Mouse (Mus musculus): ENCODE measurements around the gene Eef1akmt3. TPM values are rescaled to one million over a fixed set of nuclear protein-coding genes. Genes with fewer than 3 reads are reported as not detected.

The Eef1akmt3 gene
- polyA plus RNA-seq (2021): 0.44 TPM

DNA sequence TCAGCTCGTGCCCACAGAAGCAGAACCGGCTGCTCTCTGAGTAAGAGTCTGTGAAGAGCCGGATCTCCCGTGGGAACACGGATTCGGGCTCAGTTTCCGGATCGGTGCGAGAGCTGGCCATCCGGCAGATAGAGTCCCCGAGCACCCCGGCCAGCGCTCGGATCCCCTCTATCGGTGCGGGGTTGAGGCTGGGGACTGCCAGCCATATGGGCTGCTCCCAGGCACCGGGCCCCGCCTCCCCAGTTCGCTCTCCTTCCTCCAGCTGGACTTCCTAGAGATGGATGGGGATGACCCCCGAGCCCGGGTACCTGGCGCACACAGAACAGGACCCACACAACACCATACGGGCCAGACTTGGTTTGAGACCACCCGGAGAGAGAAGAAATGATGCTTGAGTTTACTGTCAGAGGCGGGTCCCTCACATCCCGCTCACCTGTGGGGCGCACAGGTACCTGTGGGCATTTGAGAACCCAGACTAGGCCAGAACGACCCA lies at the start of gene Eef1akmt3, which contains the start of gene Mettl1:
Gene Eef1akmt3, minus strand, starts transcription at position 240 of the 493 bp plus-strand sequence.
Gene Mettl1, plus strand, starts transcription at position 141 of the 493 bp plus-strand sequence.
- no peak for DNase-seq (ENCODE audit: low read depth, low spot score)
- POLR2A ChIA-PET: interaction anchor here (0.9 to 2.8 kb wide), 6 partner anchors 11 to 121 kb away, joined by 3 to 19 read pairs (median 4); partner anchors contain the start of genes Tsfm and Tspan31
- no peaks in the 10 kb centered on the region for H3K27me3 ChIP-seq
- no peak for TF ChIP-seq CTCF (IDR thresholded peaks at IDR 0.05)
- in situ Hi-C loops (cut with MboI; ENCODE audit: low pct_unique_long_range_greater_than_20kb): no loop called here
- CTCF ChIA-PET: interaction anchor here (1.5 to 2.6 kb wide), 3 partner anchors 10 to 123 kb away, joined by 3 to 13 read pairs (median 8); no protein-coding TSS in a partner anchor
- peak; percentile 63 for ATAC-seq

DNA sequence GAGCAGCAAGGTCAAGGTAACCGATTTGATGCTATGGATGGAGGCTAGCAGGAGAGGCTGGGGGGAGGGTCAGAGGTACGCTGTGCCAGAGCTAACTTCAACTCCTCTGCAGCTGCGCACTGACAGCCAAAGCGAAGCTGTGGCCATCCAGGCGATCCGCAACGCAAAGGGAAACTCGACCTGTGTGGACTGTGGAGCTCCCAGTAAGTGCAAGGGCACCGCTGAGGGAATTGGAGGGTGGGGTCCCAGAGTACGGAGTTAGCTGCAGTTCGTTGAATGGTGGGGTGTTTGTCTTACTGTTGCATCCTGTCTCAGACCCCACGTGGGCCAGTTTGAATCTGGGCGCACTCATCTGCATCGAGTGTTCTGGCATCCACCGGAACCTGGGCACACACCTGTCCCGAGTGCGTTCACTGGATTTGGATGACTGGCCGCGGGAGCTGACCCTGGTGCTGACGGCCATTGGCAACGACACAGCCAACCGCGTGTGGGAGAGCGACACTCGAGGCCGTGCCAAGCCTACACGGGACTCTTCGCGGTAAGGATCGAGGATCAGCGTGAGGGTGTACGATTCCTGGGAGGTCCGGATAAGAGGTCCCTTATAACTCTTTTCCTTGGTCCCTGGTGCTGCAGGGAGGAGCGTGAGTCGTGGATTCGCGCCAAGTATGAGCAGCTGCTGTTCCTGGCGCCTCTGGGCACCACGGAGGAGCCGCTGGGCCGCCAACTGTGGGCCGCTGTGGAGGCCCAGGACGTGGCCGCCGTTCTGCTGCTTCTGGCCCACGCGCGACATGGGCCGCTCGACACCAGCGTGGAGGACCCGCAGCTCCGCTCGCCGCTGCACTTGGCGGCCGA lies 49.5 kb upstream of the Eef1akmt3 start:
- no peaks in the 10 kb centered on the region for H3K27me3 ChIP-seq

DNA sequence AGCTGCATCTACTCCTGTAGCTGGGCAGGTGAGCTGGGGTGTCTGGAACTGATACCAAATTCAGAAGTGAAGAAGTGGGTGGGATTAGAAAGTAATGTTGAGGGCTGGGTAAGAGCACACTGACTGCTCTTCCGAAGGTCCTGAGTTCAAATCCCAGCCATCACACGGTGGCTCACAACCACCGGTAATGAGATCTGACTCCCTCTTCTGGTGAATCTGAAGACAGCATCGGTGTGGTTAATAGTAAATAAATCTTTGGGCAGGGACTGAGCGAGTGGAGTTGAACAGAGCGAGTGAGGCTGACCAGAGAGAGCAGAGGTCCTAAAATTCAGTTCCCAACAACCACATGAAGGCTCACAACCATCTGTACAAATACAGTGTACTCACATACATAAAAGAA lies 44.3 kb upstream of the Eef1akmt3 start:
- TF ChIP-seq CTCF (IDR thresholded peaks at IDR 0.05): no peak
- CTCF ChIA-PET: no interaction called here
- in situ Hi-C loops (cut with MboI; ENCODE audit: low pct_unique_long_range_greater_than_20kb): no loop called here
- POLR2A ChIA-PET: no interaction called here
- ATAC-seq (no peak), DNase-seq (ENCODE audit: low read depth, low spot score) (no peak)
- H3K27me3 ChIP-seq: peaks cover under 1% of the 10 kb centered on the region

More for the DNA sequence above, 49.5 kb upstream of the Eef1akmt3 start:
- no peak for DNase-seq (ENCODE audit: low read depth, low spot score)
- no peak for ATAC-seq
- POLR2A ChIA-PET: interaction anchor here (1.5 kb wide), 1 partner anchor 28 kb away, joined by 3 read pairs; the partner anchor contains the start of gene Cdk4
- no peak for TF ChIP-seq CTCF (IDR thresholded peaks at IDR 0.05)
- CTCF ChIA-PET: no interaction called here
- in situ Hi-C loops (cut with MboI; ENCODE audit: low pct_unique_long_range_greater_than_20kb): no loop called here

DNA sequence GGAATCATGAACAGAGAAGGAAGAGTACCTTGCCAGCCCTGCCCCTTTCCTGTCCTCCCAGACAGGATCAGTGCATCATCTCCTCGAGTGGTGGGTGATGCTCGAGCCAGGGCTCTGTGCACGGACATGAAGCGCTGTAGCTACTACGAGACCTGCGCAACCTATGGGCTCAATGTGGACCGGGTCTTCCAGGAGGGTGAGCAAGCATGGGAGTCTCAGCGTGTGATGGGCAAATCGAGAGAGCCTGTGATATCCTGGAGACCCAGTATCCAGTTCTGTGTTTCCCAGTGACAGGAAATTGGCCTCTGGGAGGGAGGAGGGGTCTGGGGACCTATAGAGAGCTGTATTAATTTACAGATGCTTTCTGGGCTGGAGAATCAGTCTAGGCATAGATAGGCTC lies 43.7 kb upstream of the Eef1akmt3 start:
- TF ChIP-seq CTCF (IDR thresholded peaks at IDR 0.05): no peak
- ChIA-PET CTCF (no interaction called here), POLR2A (no interaction called here)
- ATAC-seq (no peak), DNase-seq (ENCODE audit: low read depth, low spot score) (no peak)
- H3K27me3 ChIP-seq: peaks cover 7% of the 10 kb centered on the region
- in situ Hi-C loops (cut with MboI; ENCODE audit: low pct_unique_long_range_greater_than_20kb): no loop called here

DNA sequence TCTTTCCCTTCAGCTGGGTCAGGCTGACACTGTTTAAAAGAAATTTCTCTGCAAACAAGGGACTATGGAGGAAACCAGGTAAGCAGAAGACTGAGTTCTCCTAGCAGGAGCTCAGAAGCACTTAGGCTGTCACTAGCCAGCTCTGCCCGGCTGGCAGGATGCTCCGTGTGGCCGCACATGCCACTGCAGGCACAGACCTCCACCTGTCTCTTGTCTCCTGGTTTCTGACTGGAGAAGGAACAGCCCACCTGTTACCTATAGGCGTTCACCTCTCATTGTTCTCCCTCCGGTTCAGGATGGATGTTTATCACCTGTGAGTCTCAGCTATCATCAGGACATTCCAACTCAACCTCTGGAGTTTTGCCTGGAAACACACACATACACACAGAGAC lies 42.6 kb upstream of the Eef1akmt3 start:
- CTCF ChIA-PET: interaction anchor here (0.9 to 1.4 kb wide), 3 partner anchors 13 to 25 kb away, joined by 3 to 4 read pairs (median 4); partner anchors contain the start of gene Tspan31
- DNase-seq (ENCODE audit: low read depth, low spot score) (no peak), ATAC-seq (no peak)
- in situ Hi-C loops (cut with MboI; ENCODE audit: low pct_unique_long_range_greater_than_20kb): no loop called here
- H3K27me3 ChIP-seq: peaks cover 12% of the 10 kb centered on the region
- no peak for TF ChIP-seq CTCF (IDR thresholded peaks at IDR 0.05)
- POLR2A ChIA-PET: no interaction called here

DNA sequence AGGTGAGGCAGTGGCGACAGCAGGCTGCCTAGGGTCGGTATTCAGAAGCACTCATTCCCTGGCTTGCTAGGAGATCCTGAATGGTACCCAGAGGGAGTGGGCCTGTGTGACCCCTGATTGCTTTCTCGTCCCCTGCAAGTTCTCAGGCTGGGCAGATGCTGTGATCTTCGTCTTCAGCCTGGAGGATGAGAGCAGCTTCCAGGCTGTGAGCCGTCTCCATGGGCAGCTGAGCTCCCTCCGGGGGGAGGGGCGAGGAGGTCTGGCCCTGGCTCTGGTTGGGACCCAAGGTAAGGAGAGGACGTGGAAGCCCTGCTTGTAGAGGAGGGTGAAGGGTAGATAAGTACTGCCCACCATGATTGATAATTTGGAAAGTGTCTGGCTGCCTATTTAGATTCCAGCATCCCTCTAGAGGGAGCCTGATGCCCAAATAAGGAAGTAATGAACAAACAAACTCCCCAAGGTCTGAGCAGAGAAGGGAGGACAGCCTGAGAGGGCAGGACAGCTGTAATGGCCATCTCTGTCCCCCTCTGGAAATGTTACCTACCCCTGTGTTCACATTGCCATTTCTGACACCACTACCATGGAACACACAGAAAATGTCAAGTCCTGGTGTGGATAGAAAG lies 42.1 kb upstream of the Eef1akmt3 start:
- POLR2A ChIA-PET: no interaction called here
- CTCF ChIA-PET: interaction anchor here (0.9 to 1.4 kb wide), 4 partner anchors 12 to 25 kb away, joined by 3 to 4 read pairs (median 4); partner anchors contain the start of gene Tspan31
- DNase-seq (ENCODE audit: low read depth, low spot score) (no peak), ATAC-seq (no peak)
- peaks cover 12% of the 10 kb centered on the region for H3K27me3 ChIP-seq
- no peak for TF ChIP-seq CTCF (IDR thresholded peaks at IDR 0.05)
- in situ Hi-C loops (cut with MboI; ENCODE audit: low pct_unique_long_range_greater_than_20kb): no loop called here

DNA sequence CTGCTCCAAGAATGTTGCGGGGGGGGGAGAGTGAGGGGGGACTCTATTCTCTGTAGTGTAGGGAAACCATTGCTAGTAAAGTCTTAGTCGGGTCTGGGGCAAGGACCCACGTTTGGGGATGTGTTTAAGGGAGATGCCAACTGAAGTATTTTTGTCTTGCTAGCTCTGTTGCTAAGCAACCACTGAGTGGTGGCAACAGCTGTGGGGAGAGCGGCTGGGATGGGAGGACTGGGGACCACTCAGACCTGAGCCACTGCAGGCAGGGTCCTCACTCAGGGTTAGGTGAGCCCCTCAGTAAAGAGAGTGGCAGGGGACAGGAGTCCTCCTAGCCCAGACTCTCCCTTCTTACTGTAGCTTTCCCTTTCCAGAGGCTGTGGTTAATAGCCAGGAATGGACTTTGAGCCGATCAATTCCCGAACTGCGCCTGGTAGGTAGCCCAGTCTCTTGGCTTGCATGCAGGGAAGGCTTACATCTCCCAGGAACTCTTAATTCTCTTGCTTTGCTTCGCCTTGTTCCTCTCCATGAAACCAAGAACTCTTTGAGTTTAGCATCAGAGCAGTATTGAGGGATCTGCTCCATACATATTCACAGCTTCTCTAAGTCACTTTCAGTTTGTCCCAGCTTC lies 40.8 kb upstream of the Eef1akmt3 start:
- in situ Hi-C loops (cut with MboI; ENCODE audit: low pct_unique_long_range_greater_than_20kb): no loop called here
- DNase-seq (ENCODE audit: low read depth, low spot score): no peak
- no peak for ATAC-seq

DNA sequence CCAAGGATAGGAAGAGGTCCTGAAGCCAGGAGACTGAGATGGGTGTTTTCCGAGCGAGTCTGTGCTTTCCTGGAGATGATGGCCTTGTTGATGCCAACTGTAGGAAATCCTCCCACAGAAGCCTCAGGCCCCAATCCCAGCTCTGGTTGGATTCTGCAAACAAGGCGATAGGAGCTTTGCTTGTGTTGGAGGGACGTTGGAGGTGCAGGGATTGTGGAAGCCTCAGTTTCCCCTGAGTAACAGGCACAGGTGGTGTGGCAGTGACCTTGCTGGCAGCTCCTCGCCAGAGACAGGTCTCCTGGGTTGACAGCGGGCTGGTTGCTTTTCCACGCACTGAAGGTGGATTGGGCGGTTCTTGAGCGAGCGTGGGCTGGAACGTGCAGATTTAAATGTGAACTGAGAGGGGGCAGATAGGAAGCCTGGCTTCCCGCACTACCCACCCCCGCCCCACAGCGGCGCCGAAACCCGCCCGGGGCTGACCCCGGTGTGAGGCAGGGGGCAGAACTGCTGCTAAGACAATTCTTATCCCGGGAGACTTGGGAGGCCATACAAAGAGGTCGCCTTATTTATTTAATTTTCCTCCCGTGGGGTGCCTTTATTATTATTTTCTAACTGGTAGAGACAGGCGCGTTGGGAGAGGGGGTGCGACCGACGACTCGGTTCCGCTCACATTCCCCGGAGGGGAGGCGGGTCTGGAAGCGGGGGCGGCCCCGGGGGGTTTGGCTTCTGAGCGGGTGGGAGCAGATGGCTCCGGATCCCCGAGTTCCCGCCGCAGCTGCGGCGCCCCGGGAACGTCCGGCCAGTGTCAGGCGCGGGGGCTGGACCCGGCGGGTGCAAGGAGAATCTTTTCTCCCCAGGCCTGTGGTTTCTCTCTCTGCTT lies 39.8 kb upstream of the Eef1akmt3 start:
- no peak for ATAC-seq
- CTCF ChIA-PET: interaction anchor here (0.9 kb wide), 1 partner anchor 13 kb away, joined by 3 read pairs; no protein-coding TSS in a partner anchor
- POLR2A ChIA-PET: no interaction called here
- peaks cover 12% of the 10 kb centered on the region for H3K27me3 ChIP-seq
- in situ Hi-C loops (cut with MboI; ENCODE audit: low pct_unique_long_range_greater_than_20kb): no loop called here
- TF ChIP-seq CTCF (IDR thresholded peaks at IDR 0.05): no peak
- DNase-seq (ENCODE audit: low read depth, low spot score): no peak

More for the DNA sequence above, 40.8 kb upstream of the Eef1akmt3 start:
- TF ChIP-seq CTCF (IDR thresholded peaks at IDR 0.05): no peak
- ChIA-PET CTCF (interaction anchor here (0.9 kb wide), 1 partner anchor 12 kb away, joined by 3 read pairs; no protein-coding TSS in a partner anchor), POLR2A (no interaction called here)
- H3K27me3 ChIP-seq: peaks cover 12% of the 10 kb centered on the region

DNA sequence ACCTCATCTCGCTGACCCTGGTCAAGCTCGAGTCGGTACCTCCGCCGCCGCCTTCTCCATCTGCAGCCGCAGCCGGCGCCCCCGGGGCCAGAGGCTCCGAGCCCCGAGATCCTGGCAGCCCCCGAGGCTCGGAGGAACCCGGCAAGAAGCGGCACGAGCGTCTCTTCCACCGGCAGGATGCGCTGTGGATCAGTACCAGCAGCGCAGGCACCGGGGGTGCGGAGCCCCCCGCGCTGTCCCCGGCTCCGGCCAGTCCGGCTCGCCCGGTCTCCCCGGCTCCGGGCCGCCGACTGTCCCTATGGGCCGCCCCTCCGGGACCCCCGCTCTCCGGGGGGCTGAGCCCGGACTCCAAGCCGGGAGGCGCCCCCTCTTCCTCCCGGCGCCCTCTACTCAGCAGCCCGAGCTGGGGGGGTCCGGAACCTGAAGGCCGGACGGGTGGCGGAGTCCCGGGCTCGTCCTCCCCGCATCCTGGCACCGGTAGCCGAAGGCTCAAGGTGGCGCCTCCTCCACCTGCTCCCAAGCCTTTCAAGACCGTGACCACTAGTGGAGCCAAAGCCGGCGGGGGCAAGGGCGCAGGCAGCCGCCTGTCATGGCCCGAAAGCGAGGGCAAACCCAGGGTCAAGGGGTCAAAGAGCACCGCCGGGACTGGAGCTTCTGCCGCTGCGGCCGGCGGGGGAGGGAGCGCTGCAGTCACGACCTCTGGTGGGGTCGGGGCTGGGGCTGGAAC lies 38.5 kb upstream of the Eef1akmt3 start:
- DNase-seq (ENCODE audit: low read depth, low spot score) (no peak), ATAC-seq (no peak)
- CTCF ChIA-PET: no interaction called here
- peaks cover 12% of the 10 kb centered on the region for H3K27me3 ChIP-seq
- in situ Hi-C loops (cut with MboI; ENCODE audit: low pct_unique_long_range_greater_than_20kb): no loop called here
- no peak for TF ChIP-seq CTCF (IDR thresholded peaks at IDR 0.05)
- POLR2A ChIA-PET: no interaction called here
